Comparison of ENCODE assay signal across 26 mouse cellular contexts in the genomic region with DNA sequence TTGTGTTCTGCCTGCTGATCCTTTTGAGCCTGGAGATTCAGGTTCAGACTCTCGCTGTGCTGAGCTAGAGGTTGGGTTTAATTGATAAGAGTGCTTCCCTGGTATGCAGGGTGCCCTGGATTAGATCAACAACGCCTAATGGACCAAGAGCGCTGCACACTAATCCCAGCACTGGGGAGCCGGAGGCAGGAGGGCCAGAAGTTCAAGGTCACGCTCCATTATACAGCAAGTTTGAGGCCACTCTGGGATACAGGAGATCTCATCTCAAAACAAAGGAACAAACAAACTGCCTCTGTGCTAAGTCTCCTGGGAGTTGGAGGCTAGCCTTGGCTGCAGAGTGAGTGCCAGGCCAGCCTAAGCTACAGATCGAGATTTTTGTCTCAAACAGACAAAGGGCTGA.
"Had no signal": no experiment of that assay in that cellular context is flagged by ENCODE, and none has a peak within 500 bp of the region (broad histone marks: within the 10 kb centered on the region; RNA-seq: fewer than 3 reads in every experiment).

No protein-coding gene starts in this region.

- H3K4me2 ChIP-seq: heart, embryonic 12.5 days; hindbrain, embryonic 12.5 days; hindbrain, embryonic 14.5 days; intestine, embryonic 15.5 days; limb, embryonic 13.5 days; limb, embryonic 15.5 days; liver, embryonic 12.5 days had no signal

- DNase-seq: gastrocnemius, adult 2 months; gastrocnemius, postnatal 10 days; gastrocnemius, postnatal 25 days; heart, adult 18-20 months; heart, postnatal 10 days; heart, postnatal 4 days; kidney, adult 2 months; kidney, adult 9 months; kidney, postnatal 14 days; kidney, postnatal 4 days; layer of hippocampus, adult 9-11 months; layer of hippocampus, postnatal 36 days; left cerebral cortex, postnatal 4 days had no signal

- H3K9me3 ChIP-seq: heart, embryonic 10.5 days; heart, embryonic 12.5 days; hindbrain, embryonic 10.5 days; hindbrain, embryonic 12.5 days; intestine, embryonic 15.5 days; limb, embryonic 13.5 days; limb, embryonic 15.5 days; liver, embryonic 12.5 days had no signal

- H3K4me3 ChIP-seq: gastrocnemius, adult 2 months; heart, embryonic 10.5 days; heart, embryonic 12.5 days; hindbrain, embryonic 10.5 days; hindbrain, embryonic 12.5 days; intestine, embryonic 15.5 days; limb, embryonic 13.5 days; limb, embryonic 15.5 days; liver, embryonic 12.5 days had no signal

- H3K36me3 ChIP-seq: heart, embryonic 10.5 days; heart, embryonic 12.5 days; hindbrain, embryonic 10.5 days; hindbrain, embryonic 12.5 days; intestine, embryonic 15.5 days; limb, embryonic 13.5 days; limb, embryonic 15.5 days; liver, embryonic 12.5 days had no signal

- H3K27me3 ChIP-seq: heart, embryonic 12.5 days; hindbrain, embryonic 12.5 days; intestine, embryonic 15.5 days; limb, embryonic 13.5 days; limb, embryonic 15.5 days; liver, embryonic 12.5 days had no signal

- H3K4me1 ChIP-seq: intestine, embryonic 15.5 days had no signal

- H3K27ac ChIP-seq: gastrocnemius, adult 2 months; heart, embryonic 10.5 days; hindbrain, embryonic 10.5 days; hindbrain, embryonic 12.5 days; hindbrain, embryonic 14.5 days; intestine, embryonic 15.5 days; limb, embryonic 13.5 days; limb, embryonic 15.5 days; liver, embryonic 12.5 days; liver, embryonic 14.5 days had no signal

- ATAC-seq: hindbrain, embryonic 16.5 days; inflammation-experienced regulatory T-cells, adult 6 months; intestine, embryonic 15.5 days; intestine, postnatal 0 days; liver, embryonic 12.5 days had no signal

- H3K9ac ChIP-seq: heart, embryonic 12.5 days; hindbrain, embryonic 12.5 days; hindbrain, embryonic 14.5 days; intestine, embryonic 15.5 days; limb, embryonic 13.5 days; limb, embryonic 15.5 days; liver, embryonic 12.5 days; liver, embryonic 14.5 days had no signal
